In genomic region chr2:163716853-163717252, GRCm38 (mm10) we compare ENCODE assay signal across 9 mouse cellular contexts. TPM values are rescaled to one million over a fixed set of nuclear protein-coding genes. Genes with fewer than 3 reads are reported as not detected.
DNase-seq lines count a peak whose midpoint lies in the region; ATAC-seq and TF ChIP-seq lines count a peak whose summit lies in the region.
"Had no signal": no experiment of that assay in that cellular context is flagged by ENCODE, and none has a peak within 500 bp of the region (broad histone marks: within the 10 kb centered on the region; RNA-seq: fewer than 3 reads in every experiment).

No protein-coding gene starts in this region.

- no peak overlapping the region for H3K9ac ChIP-seq in kidney, embryonic 15.5 days
- H3K9ac ChIP-seq in heart, postnatal 0 days (replicated peaks; ENCODE audit: low read depth, low read length) = no peak overlapping the region
- H3K9ac ChIP-seq in neural tube, embryonic 11.5 days (ENCODE audit: low read length) = no peak overlapping the region

- no peak overlapping the region for H3K4me3 ChIP-seq in kidney, embryonic 15.5 days (replicated peaks)
- H3K4me3 ChIP-seq in heart, postnatal 0 days (ENCODE audit: low read depth, low read length) = no peak overlapping the region
- H3K4me3 ChIP-seq in neural tube, embryonic 11.5 days (ENCODE audit: low read depth, low read length) = no peak overlapping the region

- TF ChIP-seq CTCF in heart, postnatal 0 days (IDR thresholded peaks at IDR 0.05; ENCODE audit: low read depth) = no peak

- no peak for DNase-seq in kidney, postnatal 10 days
- DNase-seq in embryo, embryonic 10 days (ENCODE audit: low spot score) = peak; percentile 80
- no peak for DNase-seq in heart, postnatal 0 days (ENCODE audit: low spot score)
- peak; percentile 33 for DNase-seq in neural tube, embryonic 11.5 days (ENCODE audit: low spot score)
- no peak for DNase-seq in lung, postnatal 36 days
- no peak for DNase-seq in urinary bladder, postnatal 10 days (ENCODE audit: low spot score)
- no peak for DNase-seq in layer of hippocampus, adult 9-10 months (ENCODE audit: low spot score)
- DNase-seq: kidney, postnatal 14 days had no signal

- no peaks in the 10 kb centered on the region for H3K27me3 ChIP-seq in kidney, embryonic 15.5 days
- no peaks in the 10 kb centered on the region for H3K27me3 ChIP-seq in heart, postnatal 0 days (ENCODE audit: control insufficient read depth, insufficient read depth, low read length)
- H3K27me3 ChIP-seq in neural tube, embryonic 11.5 days (ENCODE audit: control insufficient read depth, insufficient read depth, low read length) = no peaks in the 10 kb centered on the region

- TF ChIP-seq EP300 in heart, postnatal 0 days (IDR thresholded peaks at IDR 0.05; ENCODE audit: low read depth) = no peak

- H3K4me2 ChIP-seq in kidney, embryonic 15.5 days = no peak overlapping the region
- peak overlapping the region; percentile 25; the same call in 1 of the 2 replicates for H3K4me2 ChIP-seq in heart, postnatal 0 days (ENCODE audit: low read depth, low read length)
- H3K4me2 ChIP-seq in neural tube, embryonic 11.5 days (ENCODE audit: low read depth) = no peak overlapping the region

- H3K27ac ChIP-seq in kidney, embryonic 15.5 days = peak overlapping the region; percentile 61
- peak overlapping the region; percentile 75 for H3K27ac ChIP-seq in heart, postnatal 0 days (ENCODE audit: low read depth)
- no peak overlapping the region for H3K27ac ChIP-seq in neural tube, embryonic 11.5 days (ENCODE audit: low read depth, low read length)

- no peaks in the 10 kb centered on the region for H3K9me3 ChIP-seq in kidney, embryonic 15.5 days (replicated peaks)
- H3K9me3 ChIP-seq in heart, postnatal 0 days (replicated peaks; ENCODE audit: control insufficient read depth, low read length) = no peaks in the 10 kb centered on the region
- H3K9me3 ChIP-seq in neural tube, embryonic 11.5 days (ENCODE audit: control insufficient read depth, low read length) = no peaks in the 10 kb centered on the region

- H3K36me3 ChIP-seq in kidney, embryonic 15.5 days = peaks cover 10% of the 10 kb centered on the region
- peaks cover 11% of the 10 kb centered on the region for H3K36me3 ChIP-seq in heart, postnatal 0 days (replicated peaks; ENCODE audit: control insufficient read depth, insufficient read depth, low read length)
- no peaks in the 10 kb centered on the region for H3K36me3 ChIP-seq in neural tube, embryonic 11.5 days (ENCODE audit: control insufficient read depth, insufficient read depth, low read length)

- H3K4me1 ChIP-seq in kidney, embryonic 15.5 days = peaks cover 34% of the 10 kb centered on the region
- H3K4me1 ChIP-seq in heart, postnatal 0 days (ENCODE audit: control insufficient read depth, insufficient read depth) = peaks cover 35% of the 10 kb centered on the region
- peaks cover 5% of the 10 kb centered on the region for H3K4me1 ChIP-seq in neural tube, embryonic 11.5 days (ENCODE audit: control insufficient read depth, insufficient read depth, low read length)

- 18% methylated on average over 6 of the region's 6 CpGs for WGBS in kidney, embryonic 15.5 days
- 25% methylated on average over 6 of the region's 6 CpGs for WGBS in heart, postnatal 0 days
- 5% methylated on average over 6 of the region's 6 CpGs for WGBS in neural tube, embryonic 11.5 days

- ATAC-seq in kidney, embryonic 15.5 days (replicated peaks; ENCODE audit: low FRiP score) = no peak
- ATAC-seq in heart, postnatal 0 days (ENCODE audit: insufficient read depth, low read depth) = no peak
- ATAC-seq in neural tube, embryonic 11.5 days (ENCODE audit: insufficient read depth, low FRiP score, low TSS enrichment) = 0 out of 2 replicates have a peak, but pooled peaks have one; percentile 27

RNA-seq across cellular contexts. Expression of gene Ada, which starts 33.2 kb away (rescaled TPM):
- 9.5 and 11.8 TPM in 2 replicates for polyA plus RNA-seq in kidney, embryonic 15.5 days (2015; fragmentation: Nextera tagmentation; extraction: Ambion mirVana)
- 2.4 and 4.1 TPM in 2 replicates for total RNA-seq in heart, postnatal 0 days (2014; rRNA removed; ENCODE audit: low replicate concordance)
- 1.9 and 2.2 TPM in 2 replicates for polyA plus RNA-seq in heart, postnatal 0 days (2015; fragmentation: Nextera tagmentation; extraction: Ambion mirVana)
- 5.1 and 8.6 TPM in 2 replicates for polyA plus RNA-seq in neural tube, embryonic 11.5 days (2014; fragmentation: Nextera tagmentation; extraction: Ambion mirVana)

RNA-seq across cellular contexts. Expression of gene Pkig, which starts 58.7 kb away (rescaled TPM):
- 167 and 174 TPM in 2 replicates for polyA plus RNA-seq in kidney, embryonic 15.5 days (2015; fragmentation: Nextera tagmentation; extraction: Ambion mirVana)
- 363 and 431 TPM in 2 replicates for total RNA-seq in heart, postnatal 0 days (2014; rRNA removed; ENCODE audit: low replicate concordance)
- 495 and 511 TPM in 2 replicates for polyA plus RNA-seq in heart, postnatal 0 days (2015; fragmentation: Nextera tagmentation; extraction: Ambion mirVana)
- polyA plus RNA-seq in neural tube, embryonic 11.5 days (2014; fragmentation: Nextera tagmentation; extraction: Ambion mirVana) = 130 and 134 TPM in 2 replicates

Comparison
In these comparisons a context has a peak if more than half of its experiments do, and no peak if none do; other contexts are left out.
1. DNase-seq: peak in embryo, embryonic 10 days (single experiment) and neural tube, embryonic 11.5 days (single experiment); none in kidney, postnatal 10 days (single experiment), heart, postnatal 0 days (single experiment), lung, postnatal 36 days (single experiment), urinary bladder, postnatal 10 days (single experiment) and layer of hippocampus, adult 9-10 months (single experiment).